Mouse (Mus musculus): ENCODE measurements around the gene Nectin1. TPM values are rescaled to one million over a fixed set of nuclear protein-coding genes. Genes with fewer than 3 reads are reported as not detected.
A peak's percentile ranks its signal among the peaks of the same experiment; 100 is the strongest.

Gene Nectin1
- total and polyA plus RNA-seq, 2 experiments from 2014 or later, result 15.4 to 71.6 TPM

DNA sequence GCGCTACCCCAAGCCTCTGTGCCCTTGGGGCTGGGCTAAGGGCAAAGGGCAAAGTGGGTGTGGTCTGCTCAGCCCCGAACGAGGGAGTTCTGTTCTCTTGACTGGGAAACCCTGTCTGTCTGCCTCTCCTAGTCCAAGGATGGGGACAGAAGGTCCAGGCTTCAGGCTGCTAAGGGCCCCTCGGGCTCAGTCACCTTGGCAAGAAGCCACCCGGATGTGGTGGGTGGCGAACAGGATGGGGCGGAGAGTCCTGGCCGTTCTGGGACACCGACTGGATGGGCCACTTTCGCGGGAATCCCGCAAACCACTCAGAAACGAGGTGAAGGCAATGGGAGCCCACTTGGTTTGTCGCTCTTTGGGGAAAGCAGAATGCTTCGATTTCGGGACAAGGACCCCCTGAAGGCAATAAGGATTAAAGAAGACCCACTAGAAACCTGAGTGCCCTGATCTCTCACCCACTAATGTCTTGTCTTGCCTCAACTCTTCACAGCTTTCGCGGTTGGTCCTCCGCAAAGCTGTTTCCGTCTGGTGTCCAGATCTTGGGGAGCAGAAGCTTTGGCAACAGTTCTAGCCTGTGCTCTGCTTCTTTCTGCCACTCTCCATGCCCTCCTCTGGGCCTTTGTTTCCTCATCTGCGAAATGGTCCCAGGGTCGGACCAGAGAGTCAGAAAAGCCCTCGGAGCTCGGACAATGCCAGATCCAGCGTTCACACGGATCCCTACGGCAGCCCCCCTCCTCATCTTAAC lies 710 bp upstream of the Nectin1 start:
- peak overlapping the region; percentile 91 for H3K4me2 ChIP-seq (ENCODE audit: low read depth, low read length, poor library complexity, severe bottlenecking)
- ATAC-seq (ENCODE audit: low FRiP score) (no peak), DNase-seq (ENCODE audit: low spot score) (no peak)
- 1% methylated on average over 27 of the region's 27 CpGs for WGBS
- H3K4me3 ChIP-seq (ENCODE audit: low read depth, low read length), result peak overlapping the region; percentile 94
- no peak for TF ChIP-seq CTCF (IDR thresholded peaks at IDR 0.05)
- H3K4me1 ChIP-seq (ENCODE audit: insufficient read depth, low read length), result peaks cover 13% of the 10 kb centered on the region
- H3K36me3 ChIP-seq (ENCODE audit: insufficient read depth, low read length), result no peaks in the 10 kb centered on the region
- H3K27me3 ChIP-seq (ENCODE audit: insufficient read depth, low read length), result no peaks in the 10 kb centered on the region
- H3K9ac ChIP-seq (replicated peaks; ENCODE audit: low read length, poor library complexity, severe bottlenecking), result peak overlapping the region; percentile 95
- no peaks in the 10 kb centered on the region for H3K9me3 ChIP-seq (ENCODE audit: low read length)
- peak overlapping the region; percentile 92 for H3K27ac ChIP-seq (ENCODE audit: low read depth, low read length)

DNA sequence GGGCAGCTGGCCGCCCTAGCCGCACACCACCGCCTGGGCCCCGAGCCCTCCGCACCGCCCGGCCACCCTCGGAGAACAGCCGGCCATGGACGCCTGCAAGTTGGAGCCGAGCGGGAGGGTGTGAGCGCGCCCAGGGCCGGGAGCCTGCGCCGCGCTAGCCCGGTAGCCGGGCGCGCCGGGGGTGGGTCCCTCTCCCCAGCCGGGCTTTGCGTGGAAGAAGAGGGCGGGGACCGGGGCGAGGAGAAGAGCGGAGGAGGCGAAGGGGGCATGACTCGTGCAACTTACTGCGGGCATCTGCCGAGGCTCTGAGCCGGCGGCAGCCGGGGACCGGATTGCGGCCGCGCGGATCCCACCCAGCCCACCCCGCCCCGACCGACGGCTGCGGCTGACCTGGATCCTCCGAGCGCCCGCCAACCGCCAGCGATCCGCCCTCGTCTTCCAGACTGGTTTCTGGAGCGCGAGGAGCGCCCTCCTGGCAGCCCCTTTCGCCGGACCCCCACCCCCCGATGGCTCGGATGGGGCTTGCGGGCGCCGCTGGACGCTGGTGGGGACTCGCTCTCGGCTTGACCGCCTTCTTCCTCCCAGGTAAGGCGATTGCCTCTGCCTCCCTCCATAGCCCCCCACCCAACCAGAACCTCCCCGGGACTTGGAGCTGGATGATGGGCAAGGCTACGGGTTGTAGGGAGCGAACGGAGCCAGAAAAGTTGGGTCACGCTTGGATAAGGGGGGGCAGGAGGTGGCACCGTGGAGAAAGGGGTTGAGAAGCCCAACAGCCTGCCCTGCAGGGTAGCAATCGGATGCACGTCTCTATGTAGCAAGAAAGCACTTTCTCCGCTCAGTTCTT lies 576 bp downstream of the Nectin1 start:
- peak overlapping the region; percentile 94 for H3K4me3 ChIP-seq (ENCODE audit: low read depth, low read length)
- H3K36me3 ChIP-seq (ENCODE audit: insufficient read depth, low read length), result no peaks in the 10 kb centered on the region
- peaks cover 20% of the 10 kb centered on the region for H3K4me1 ChIP-seq (ENCODE audit: insufficient read depth, low read length)
- H3K4me2 ChIP-seq (ENCODE audit: low read depth, low read length, poor library complexity, severe bottlenecking), result peak overlapping the region; percentile 91
- peak overlapping the region; percentile 95 for H3K9ac ChIP-seq (replicated peaks; ENCODE audit: low read length, poor library complexity, severe bottlenecking)
- H3K27me3 ChIP-seq (ENCODE audit: insufficient read depth, low read length), result no peaks in the 10 kb centered on the region
- TF ChIP-seq CTCF (IDR thresholded peaks at IDR 0.05), result no peak
- H3K27ac ChIP-seq (ENCODE audit: low read depth, low read length), result peak overlapping the region; percentile 92
- peak; percentile 27 for DNase-seq (ENCODE audit: low spot score)
- 1% methylated on average over 64 of the region's 77 CpGs for WGBS
- ATAC-seq (ENCODE audit: low FRiP score), result no peak; the same call in 1 of the 2 replicates
- H3K9me3 ChIP-seq (ENCODE audit: low read length), result no peaks in the 10 kb centered on the region

GRCm38 (mm10) chr9:43745051-43745792 lies 1.4 kb downstream of the Nectin1 start:
- TF ChIP-seq CTCF (IDR thresholded peaks at IDR 0.05), result peak; percentile 29
- peaks cover 20% of the 10 kb centered on the region for H3K4me1 ChIP-seq (ENCODE audit: insufficient read depth, low read length)
- no peaks in the 10 kb centered on the region for H3K9me3 ChIP-seq (ENCODE audit: low read length)
- DNase-seq (ENCODE audit: low spot score), result peak; percentile 57
- peak overlapping the region; percentile 91 for H3K4me2 ChIP-seq (ENCODE audit: low read depth, low read length, poor library complexity, severe bottlenecking)
- H3K27me3 ChIP-seq (ENCODE audit: insufficient read depth, low read length), result no peaks in the 10 kb centered on the region
- WGBS, result under 1% methylated on average over 43 of the region's 43 CpGs
- H3K27ac ChIP-seq (ENCODE audit: low read depth, low read length), result 0 out of 2 replicates have a peak overlapping the region, but pooled peaks have one; percentile 92
- ATAC-seq (ENCODE audit: low FRiP score), result no peak
- H3K9ac ChIP-seq (replicated peaks; ENCODE audit: low read length, poor library complexity, severe bottlenecking), result peak overlapping the region; percentile 95
- no peaks in the 10 kb centered on the region for H3K36me3 ChIP-seq (ENCODE audit: insufficient read depth, low read length)
- peak overlapping the region; percentile 94 for H3K4me3 ChIP-seq (ENCODE audit: low read depth, low read length)

DNA sequence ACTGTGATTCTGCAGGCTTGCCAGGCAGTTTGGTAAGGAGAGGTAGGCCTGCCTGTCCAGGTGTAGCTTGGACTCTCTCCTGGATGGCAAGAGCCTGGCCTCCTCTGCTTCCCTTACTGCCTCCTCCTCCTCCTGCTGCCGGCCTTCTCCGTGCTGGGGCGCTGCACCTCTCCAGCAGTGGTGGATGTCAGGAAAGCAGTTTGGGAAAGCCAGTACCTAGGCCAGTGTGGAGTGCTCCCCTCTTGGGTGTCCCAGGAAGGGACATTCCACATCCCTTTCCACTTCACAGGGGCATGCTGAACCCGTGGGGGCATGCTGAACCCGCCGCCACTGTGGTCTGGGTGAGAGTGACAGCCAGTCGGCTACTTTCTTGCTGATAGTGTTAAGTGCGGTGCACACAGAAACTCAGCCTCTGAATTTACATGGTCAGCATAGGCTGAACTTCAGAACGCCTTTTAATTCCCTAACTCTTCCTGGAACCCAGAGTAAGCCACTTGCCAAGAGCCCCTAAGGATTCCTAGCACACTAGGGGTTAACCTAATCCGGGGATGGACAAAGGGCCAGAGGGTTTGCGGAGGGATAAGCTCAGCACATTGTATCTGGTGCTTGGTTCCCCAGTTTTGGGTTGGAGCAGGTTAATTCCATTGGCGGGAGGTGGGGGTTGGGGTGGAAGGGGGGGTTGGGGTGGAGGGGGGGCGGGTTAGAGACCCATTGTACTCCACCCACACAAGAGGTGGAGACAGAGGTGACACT lies 2.3 kb downstream of the Nectin1 start:
- H3K4me3 ChIP-seq (ENCODE audit: low read depth, low read length), result peak overlapping the region; percentile 94
- no peak for DNase-seq (ENCODE audit: low spot score)
- H3K27ac ChIP-seq (ENCODE audit: low read depth, low read length), result peak overlapping the region; percentile 13; the same call in 1 of the 2 replicates
- ATAC-seq (ENCODE audit: low FRiP score), result no peak
- H3K4me1 ChIP-seq (ENCODE audit: insufficient read depth, low read length), result peaks cover 20% of the 10 kb centered on the region
- TF ChIP-seq CTCF (IDR thresholded peaks at IDR 0.05), result no peak; the same call in 1 of the 2 replicates
- peak overlapping the region; percentile 95 for H3K9ac ChIP-seq (replicated peaks; ENCODE audit: low read length, poor library complexity, severe bottlenecking)
- no peaks in the 10 kb centered on the region for H3K36me3 ChIP-seq (ENCODE audit: insufficient read depth, low read length)
- H3K27me3 ChIP-seq (ENCODE audit: insufficient read depth, low read length), result no peaks in the 10 kb centered on the region
- 7% methylated on average over 13 of the region's 13 CpGs for WGBS
- peak overlapping the region; percentile 91 for H3K4me2 ChIP-seq (ENCODE audit: low read depth, low read length, poor library complexity, severe bottlenecking)
- H3K9me3 ChIP-seq (ENCODE audit: low read length), result no peaks in the 10 kb centered on the region

- Histone ChIP-seq H3K9me3 (ENCODE audit: low read length) (no peaks in the 10 kb centered on the region), H3K27me3 (ENCODE audit: insufficient read depth, low read length) (no peaks in the 10 kb centered on the region), H3K36me3 (ENCODE audit: insufficient read depth, low read length) (no peaks in the 10 kb centered on the region), H3K9ac (replicated peaks; ENCODE audit: low read length, poor library complexity, severe bottlenecking) (peak overlapping the region; percentile 95), H3K27ac (ENCODE audit: low read depth, low read length) (no peak overlapping the region), H3K4me2 (ENCODE audit: low read depth, low read length, poor library complexity, severe bottlenecking) (peak overlapping the region; percentile 91), H3K4me3 (ENCODE audit: low read depth, low read length) (peak overlapping the region; percentile 94), H3K4me1 (ENCODE audit: insufficient read depth, low read length) (peaks cover 20% of the 10 kb centered on the region)
- DNase-seq (ENCODE audit: low spot score), result peak; percentile 34
- no peak for ATAC-seq (ENCODE audit: low FRiP score)
- 26% methylated on average over 9 of the region's 9 CpGs for WGBS
- TF ChIP-seq CTCF (IDR thresholded peaks at IDR 0.05), result peak; percentile 40
These were observed 3.9 kb downstream of the Nectin1 start for GRCm38 (mm10) chr9:43747710-43748109.

Measured in midbrain, postnatal 0 days (tissue).